ENCODE assay signal across 34 mouse cellular contexts in the genomic region with DNA sequence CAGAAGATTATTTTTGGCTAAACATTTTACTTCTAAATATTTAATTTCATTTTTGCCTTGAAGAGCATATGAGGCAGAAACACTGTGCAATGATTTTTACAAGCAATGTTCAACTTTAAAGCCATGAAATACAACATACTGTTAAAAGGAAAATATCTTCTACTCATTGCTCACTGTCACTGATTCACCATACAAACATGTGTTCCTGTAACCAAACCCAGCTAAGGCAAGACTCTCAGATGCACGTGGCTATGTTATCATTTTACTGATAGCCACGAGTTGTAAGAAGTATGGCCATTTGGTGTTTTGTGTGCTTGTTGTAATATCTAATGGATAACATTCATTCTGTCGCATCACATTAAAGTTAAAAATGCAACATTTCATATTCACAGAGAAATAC.
"Had no signal": no experiment of that assay in that cellular context is flagged by ENCODE, and none has a peak within 500 bp of the region (broad histone marks: within the 10 kb centered on the region; RNA-seq: fewer than 3 reads in every experiment).

No protein-coding gene starts in this region.

- H3K9ac ChIP-seq: heart, embryonic 12.5 days; heart, embryonic 13.5 days; heart, embryonic 15.5 days; hindbrain, embryonic 12.5 days; hindbrain, embryonic 13.5 days; hindbrain, embryonic 14.5 days; hindbrain, embryonic 15.5 days; intestine, embryonic 15.5 days; kidney, embryonic 15.5 days had no signal

- ATAC-seq: hindbrain, embryonic 16.5 days; hindbrain, postnatal 0 days; inflammation-experienced regulatory T-cells, adult 6 months; intestine, embryonic 15.5 days; intestine, embryonic 16.5 days; intestine, postnatal 0 days had no signal

- H3K36me3 ChIP-seq: heart, embryonic 12.5 days; heart, embryonic 13.5 days; heart, embryonic 15.5 days; hindbrain, embryonic 10.5 days; hindbrain, embryonic 12.5 days; hindbrain, embryonic 13.5 days; hindbrain, embryonic 15.5 days; intestine, embryonic 15.5 days; kidney, embryonic 15.5 days had no signal

- H3K9me3 ChIP-seq: heart, embryonic 12.5 days; heart, embryonic 13.5 days; heart, embryonic 15.5 days; hindbrain, embryonic 10.5 days; hindbrain, embryonic 12.5 days; hindbrain, embryonic 13.5 days; hindbrain, embryonic 15.5 days; intestine, embryonic 15.5 days; kidney, embryonic 15.5 days had no signal

- H3K4me1 ChIP-seq: heart, embryonic 12.5 days; heart, embryonic 13.5 days; heart, embryonic 15.5 days; hindbrain, embryonic 10.5 days; hindbrain, embryonic 12.5 days; hindbrain, embryonic 13.5 days; hindbrain, embryonic 15.5 days; intestine, embryonic 15.5 days; kidney, embryonic 15.5 days had no signal

- DNase-seq: heart, postnatal 10 days; heart, postnatal 14 days; heart, postnatal 36 days; heart, postnatal 4 days; kidney, adult 11 months; kidney, adult 18-20 months; kidney, adult 2 months; kidney, adult 8-10 months; kidney, adult 9 months; kidney, postnatal 10 days; kidney, postnatal 14 days; kidney, postnatal 25 days; kidney, postnatal 36 days; kidney, postnatal 4 days; layer of hippocampus, adult 9-11 months; layer of hippocampus, postnatal 36 days had no signal

- H3K27me3 ChIP-seq: heart, embryonic 12.5 days; heart, embryonic 13.5 days; heart, embryonic 15.5 days; hindbrain, embryonic 12.5 days; hindbrain, embryonic 13.5 days; hindbrain, embryonic 15.5 days; intestine, embryonic 15.5 days; kidney, embryonic 15.5 days had no signal

- H3K27ac ChIP-seq: heart, embryonic 13.5 days; heart, embryonic 15.5 days; hindbrain, embryonic 10.5 days; hindbrain, embryonic 12.5 days; hindbrain, embryonic 13.5 days; hindbrain, embryonic 14.5 days; hindbrain, embryonic 15.5 days; hindbrain, postnatal 0 days; intestine, embryonic 15.5 days; kidney, embryonic 15.5 days; kidney, postnatal 0 days; layer of hippocampus, adult 2 months; left cerebral cortex, adult 2 months had no signal

- H3K4me2 ChIP-seq: heart, embryonic 12.5 days; heart, embryonic 13.5 days; heart, embryonic 15.5 days; hindbrain, embryonic 12.5 days; hindbrain, embryonic 13.5 days; hindbrain, embryonic 14.5 days; hindbrain, embryonic 15.5 days; intestine, embryonic 15.5 days; kidney, embryonic 15.5 days had no signal

- H3K4me3 ChIP-seq: heart, embryonic 12.5 days; heart, embryonic 13.5 days; heart, embryonic 15.5 days; hindbrain, embryonic 10.5 days; hindbrain, embryonic 12.5 days; hindbrain, embryonic 13.5 days; hindbrain, embryonic 15.5 days; intestine, embryonic 15.5 days; kidney, embryonic 15.5 days; layer of hippocampus, adult 2 months; left cerebral cortex, adult 2 months had no signal
